Mouse (Mus musculus) forebrain, embryonic 11.5 days (tissue): ENCODE data around the gene Snrpd2. TPM values are rescaled to one million over a fixed set of nuclear protein-coding genes. Genes with fewer than 3 reads are reported as not detected.

Experiments
- ATAC-seq: fragments of 200-750 bp; cut with Nextera tagmentation; replicated peaks from 2 replicates; pipeline ENCODE4 v1.8.0; 2017; ENCODE audit warnings: moderate TSS enrichment; ENCODE audit not compliant: low FRiP score
- DNase-seq: peaks from one replicate; pipeline ENCODE4 v3.0.0-alpha.2; 2017; ENCODE audit warnings: low spot score
- H3K27ac ChIP-seq: fragments of 300-500 bp; sonication (generic); 2 replicates; pipeline ENCODE4 v1.5.1; 2014; ENCODE audit warnings: low read depth, low read length
- H3K27me3 ChIP-seq: fragments of 300-500 bp; sonication (generic); 2 replicates; pipeline ENCODE4 v1.6.1; 2014; ENCODE audit warnings: mild to moderate bottlenecking, low read length, mixed read lengths; ENCODE audit not compliant: control insufficient read depth, insufficient read depth
- H3K36me3 ChIP-seq: fragments of 300-500 bp; sonication (generic); 2 replicates; pipeline ENCODE4 v1.6.1; 2014; ENCODE audit warnings: mild to moderate bottlenecking, low read length, moderate library complexity, mixed read lengths; ENCODE audit not compliant: control insufficient read depth, insufficient read depth
- H3K4me1 ChIP-seq: fragments of 300-500 bp; sonication (generic); replicated peaks from 2 replicates; pipeline ENCODE4 v1.6.1; 2014; ENCODE audit warnings: low read length, mixed read lengths; ENCODE audit not compliant: control insufficient read depth, insufficient read depth
- H3K4me2 ChIP-seq: fragments of 300-500 bp; sonication (generic); 2 replicates; pipeline ENCODE4 v1.6.1; 2014; ENCODE audit warnings: low read depth, mild to moderate bottlenecking, low read length, moderate library complexity, mixed read lengths; ENCODE audit not compliant: severe bottlenecking
- H3K4me3 ChIP-seq: fragments of 300-500 bp; sonication (generic); 2 replicates; pipeline ENCODE4 v1.5.1; 2014; ENCODE audit warnings: low read depth, low read length
- H3K9ac ChIP-seq: fragments of 300-500 bp; sonication (generic); 2 replicates; pipeline ENCODE4 v1.6.1; 2014; ENCODE audit warnings: low read length
- H3K9me3 ChIP-seq: fragments of 300-500 bp; sonication (generic); 2 replicates; pipeline ENCODE4 v1.6.1; 2016; ENCODE audit warnings: low read length, mixed read lengths; ENCODE audit not compliant: control insufficient read depth
- WGBS: fragments of 180-500 bp; shearing (Covaris S2); extraction: QIAGEN DNeasy Blood & Tissue Kit; methylation state at CpG from one replicate; pipeline ENCODE4 v1.1.7; 2014; 5-methylcytosine and 5-hydroxymethylcytosine counted together
- polyA plus RNA-seq: library from polyadenylated mRNA; unstranded; fragments of >200 nt; fragmentation: Nextera tagmentation; extraction: Ambion mirVana; gene quantifications from 2 replicates; pipeline ENCODE4 v1.2.1, GENCODE M21; 2014

The Snrpd2 gene
- 154 and 158 TPM in 2 replicates for polyA plus RNA-seq

- Histone ChIP-seq H3K9ac (peak within 1 kb of the TSS; percentile 66), H3K4me3 (peak within 1 kb of the TSS; percentile 52), H3K27me3 (no peaks in the 10 kb centered on the region), H3K4me1 (peaks cover 15% of the 10 kb centered on the region), H3K9me3 (no peaks in the 10 kb centered on the region), H3K36me3 (no peaks in the 10 kb centered on the region; the same call in 1 of the 2 replicates), H3K4me2 (peak within 1 kb of the TSS; percentile 92), H3K27ac (peak within 1 kb of the TSS; percentile 76; the same call in 1 of the 2 replicates)
- peak; percentile 97 for DNase-seq
- peak; percentile 93 for ATAC-seq
- WGBS, result under 1% methylated on average over 24 of the region's 24 CpGs
These were observed at the start of gene Snrpd2 for GRCm38 (mm10) chr7:19149626-19150025. Gene Snrpd2 (plus strand): TSS chr7:19149722.

GRCm38 (mm10) chr7:19100290-19100689 is 49.2 kb upstream of the Snrpd2 start:
- 79% methylated on average over 1 of the region's 1 CpGs for WGBS
- DNase-seq, result no peak

GRCm38 (mm10) chr7:19103741-19104140 is 45.8 kb upstream of the Snrpd2 start:
- no peak for ATAC-seq
- Histone ChIP-seq H3K9ac (no peak overlapping the region), H3K4me2 (no peak overlapping the region), H3K27ac (no peak overlapping the region), H3K9me3 (no peaks in the 10 kb centered on the region), H3K27me3 (no peaks in the 10 kb centered on the region), H3K36me3 (no peaks in the 10 kb centered on the region), H3K4me3 (no peak overlapping the region), H3K4me1 (no peaks in the 10 kb centered on the region)
- no peak for DNase-seq

More at GRCm38 (mm10) chr7:19100290-19100689, 49.2 kb upstream of the Snrpd2 start:
- Histone ChIP-seq H3K9me3 (no peaks in the 10 kb centered on the region), H3K27me3 (no peaks in the 10 kb centered on the region), H3K4me1 (peaks cover 14% of the 10 kb centered on the region), H3K4me3 (no peak overlapping the region), H3K4me2 (no peak overlapping the region), H3K36me3 (no peaks in the 10 kb centered on the region), H3K9ac (no peak overlapping the region), H3K27ac (no peak overlapping the region)
- no peak for ATAC-seq

GRCm38 (mm10) chr7:19104486-19104885 is 45.0 kb upstream of the Snrpd2 start:
- H3K4me1 ChIP-seq, result no peaks in the 10 kb centered on the region
- DNase-seq (no peak), ATAC-seq (no peak)
- no peaks in the 10 kb centered on the region for H3K27me3 ChIP-seq
- no peaks in the 10 kb centered on the region for H3K36me3 ChIP-seq
- H3K9me3 ChIP-seq, result no peaks in the 10 kb centered on the region
- no peak overlapping the region for H3K4me3 ChIP-seq
- 87% methylated on average over 2 of the region's 2 CpGs for WGBS
- no peak overlapping the region for H3K4me2 ChIP-seq
- no peak overlapping the region for H3K9ac ChIP-seq
- H3K27ac ChIP-seq, result no peak overlapping the region

- H3K4me2 ChIP-seq, result no peak overlapping the region
- no peak overlapping the region for H3K4me3 ChIP-seq
- H3K27me3 ChIP-seq, result no peaks in the 10 kb centered on the region
- DNase-seq (no peak), ATAC-seq (no peak)
- H3K4me1 ChIP-seq, result no peaks in the 10 kb centered on the region
- no peaks in the 10 kb centered on the region for H3K36me3 ChIP-seq
- H3K9ac ChIP-seq, result no peak overlapping the region
- H3K27ac ChIP-seq, result no peak overlapping the region
- WGBS, result 71% methylated on average over 3 of the region's 3 CpGs
- H3K9me3 ChIP-seq, result no peaks in the 10 kb centered on the region
These were observed 42.1 kb upstream of the Snrpd2 start for GRCm38 (mm10) chr7:19107436-19107835.

- Histone ChIP-seq H3K27ac (no peak overlapping the region), H3K9me3 (no peaks in the 10 kb centered on the region), H3K4me2 (no peak overlapping the region), H3K4me3 (no peak overlapping the region), H3K36me3 (no peaks in the 10 kb centered on the region), H3K9ac (no peak overlapping the region), H3K27me3 (no peaks in the 10 kb centered on the region), H3K4me1 (no peaks in the 10 kb centered on the region)
- DNase-seq (no peak), ATAC-seq (no peak)
- 81% methylated on average over 1 of the region's 1 CpGs for WGBS
These were observed 40.0 kb upstream of the Snrpd2 start for GRCm38 (mm10) chr7:19109565-19109964.

- Histone ChIP-seq H3K4me1 (peaks cover 7% of the 10 kb centered on the region; the same call in 1 of the 2 replicates), H3K4me3 (peak within 1 kb of the TSS; percentile 12; the same call in 1 of the 2 replicates), H3K4me2 (peak within 1 kb of the TSS; percentile 24; the same call in 1 of the 2 replicates), H3K9ac (no peak within 1 kb of the TSS), H3K27me3 (peaks cover 6% of the 10 kb centered on the region), H3K9me3 (peaks cover 11% of the 10 kb centered on the region; the same call in 1 of the 2 replicates), H3K36me3 (no peaks in the 10 kb centered on the region), H3K27ac (no peak within 1 kb of the TSS)
- DNase-seq (peak; percentile 84), ATAC-seq (peak; percentile 42)
- WGBS, result 18% methylated on average over 64 of the region's 64 CpGs
These were observed 31.3 kb upstream of the Snrpd2 start, which contains the start of gene Gm4969 for GRCm38 (mm10) chr7:19118028-19118771. Gene Gm4969 (minus strand): TSS chr7:19118368.

- Histone ChIP-seq H3K36me3 (no peaks in the 10 kb centered on the region), H3K4me2 (no peak overlapping the region), H3K27me3 (peaks cover 6% of the 10 kb centered on the region), H3K9me3 (peaks cover 11% of the 10 kb centered on the region; the same call in 1 of the 2 replicates), H3K27ac (no peak overlapping the region), H3K4me3 (peak overlapping the region; percentile 75; the same call in 1 of the 2 replicates), H3K4me1 (peaks cover 7% of the 10 kb centered on the region; the same call in 1 of the 2 replicates), H3K9ac (no peak overlapping the region)
- 94% methylated on average over 8 of the region's 8 CpGs for WGBS
- DNase-seq (no peak), ATAC-seq (peak; percentile 44)
These were observed 30.4 kb upstream of the Snrpd2 start for GRCm38 (mm10) chr7:19119083-19119482.
